ENCODE assay signal across 16 mouse cellular contexts in the genomic region with DNA sequence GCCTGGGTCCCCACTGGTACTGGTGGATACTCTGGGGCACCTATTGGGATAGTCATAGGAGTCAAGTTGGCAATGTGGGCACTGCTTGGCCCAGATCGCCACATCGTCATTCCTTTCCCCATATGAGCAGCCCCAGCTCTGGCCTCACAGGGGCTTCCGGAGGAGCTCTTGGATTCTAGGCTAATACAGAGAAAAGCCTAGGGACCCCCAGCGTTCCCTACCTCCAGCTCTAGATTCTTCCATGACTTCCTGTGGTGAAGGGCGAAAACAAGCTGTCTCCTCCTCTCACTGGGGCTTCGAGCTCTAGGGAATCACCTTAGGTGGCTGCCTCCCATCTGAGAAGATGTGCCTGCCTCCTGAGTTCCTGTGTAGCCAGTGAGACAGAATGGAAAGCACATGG.
DNase-seq lines count a peak whose midpoint lies in the region; ATAC-seq lines count a peak whose summit lies in the region.
"Had no signal": no experiment of that assay in that cellular context is flagged by ENCODE, and none has a peak within 500 bp of the region (broad histone marks: within the 10 kb centered on the region; RNA-seq: fewer than 3 reads in every experiment).

No protein-coding gene starts in this region.

- peaks cover 17% of the 10 kb centered on the region for H3K36me3 ChIP-seq in midbrain, embryonic 10.5 days
- H3K36me3 ChIP-seq in midbrain, embryonic 15.5 days (replicated peaks) = no peaks in the 10 kb centered on the region
- H3K36me3 ChIP-seq in forebrain, embryonic 15.5 days = no peaks in the 10 kb centered on the region
- no peaks in the 10 kb centered on the region for H3K36me3 ChIP-seq in stomach, embryonic 16.5 days (ENCODE audit: control insufficient read depth, insufficient read depth, low read length)
- H3K36me3 ChIP-seq: liver, embryonic 12.5 days; lung, embryonic 15.5 days had no signal

- H3K4me2 ChIP-seq in midbrain, embryonic 15.5 days = no peak overlapping the region
- H3K4me2 ChIP-seq in forebrain, embryonic 15.5 days (replicated peaks) = no peak overlapping the region
- no peak overlapping the region for H3K4me2 ChIP-seq in stomach, embryonic 16.5 days (ENCODE audit: low read depth, low read length)
- H3K4me2 ChIP-seq: liver, embryonic 12.5 days; lung, embryonic 15.5 days had no signal

- 82% methylated on average over 6 of the region's 6 CpGs for WGBS in midbrain, embryonic 10.5 days
- 87% methylated on average over 6 of the region's 6 CpGs for WGBS in midbrain, embryonic 15.5 days
- WGBS in forebrain, embryonic 15.5 days = 82% methylated on average over 6 of the region's 6 CpGs
- 91% methylated on average over 6 of the region's 6 CpGs for WGBS in stomach, embryonic 16.5 days

- DNase-seq in cerebellum, postnatal 10 days = peak; percentile 41 to 56
- DNase-seq in cerebellum, adult 18-20 months = no peak
- no peak for DNase-seq in midbrain, embryonic 10.5 days (ENCODE audit: low spot score)
- DNase-seq in gastrocnemius, postnatal 4 days (ENCODE audit: low spot score in 2 of 2) = no peak
- DNase-seq: adrenal gland, adult 8-10 months; gastrocnemius, adult 2 months; heart, adult 2 months; kidney, adult 2 months; kidney, postnatal 14 days; layer of hippocampus, adult 9-11 months had no signal

- peak overlapping the region; percentile 72 for H3K27ac ChIP-seq in midbrain, embryonic 10.5 days (replicated peaks)
- H3K27ac ChIP-seq in midbrain, embryonic 15.5 days = no peak overlapping the region
- peak overlapping the region; percentile 24; the same call in 1 of the 2 replicates for H3K27ac ChIP-seq in forebrain, embryonic 15.5 days (replicated peaks)
- H3K27ac ChIP-seq in stomach, embryonic 16.5 days (ENCODE audit: low read length) = peak overlapping the region; percentile 55
- H3K27ac ChIP-seq: heart, adult 2 months; liver, embryonic 12.5 days; lung, embryonic 15.5 days had no signal

- ATAC-seq in midbrain, embryonic 15.5 days (replicated peaks) = no peak
- ATAC-seq in forebrain, embryonic 15.5 days (replicated peaks) = no peak
- ATAC-seq in stomach, embryonic 16.5 days (ENCODE audit: insufficient read depth, low FRiP score) = no peak
- ATAC-seq in megakaryocyte progenitor cell, adult 5-6 weeks (replicated peaks; ENCODE audit: poor library complexity) = no peak
- ATAC-seq: liver, embryonic 12.5 days had no signal

- H3K9me3 ChIP-seq in midbrain, embryonic 10.5 days (replicated peaks) = no peaks in the 10 kb centered on the region
- no peaks in the 10 kb centered on the region for H3K9me3 ChIP-seq in midbrain, embryonic 15.5 days
- no peaks in the 10 kb centered on the region for H3K9me3 ChIP-seq in forebrain, embryonic 15.5 days
- H3K9me3 ChIP-seq in stomach, embryonic 16.5 days (replicated peaks; ENCODE audit: control insufficient read depth, low read length) = no peaks in the 10 kb centered on the region
- H3K9me3 ChIP-seq: liver, embryonic 12.5 days; lung, embryonic 15.5 days had no signal

- H3K9ac ChIP-seq in midbrain, embryonic 15.5 days = no peak overlapping the region
- H3K9ac ChIP-seq in forebrain, embryonic 15.5 days (replicated peaks) = no peak overlapping the region
- 0 out of 2 replicates have a peak overlapping the region, but pooled peaks have one; percentile 29 for H3K9ac ChIP-seq in stomach, embryonic 16.5 days (ENCODE audit: low read length)
- H3K9ac ChIP-seq: liver, embryonic 12.5 days; lung, embryonic 15.5 days had no signal

- no peak overlapping the region for H3K4me3 ChIP-seq in midbrain, embryonic 10.5 days
- no peak overlapping the region for H3K4me3 ChIP-seq in midbrain, embryonic 15.5 days
- no peak overlapping the region for H3K4me3 ChIP-seq in forebrain, embryonic 15.5 days
- no peak overlapping the region for H3K4me3 ChIP-seq in stomach, embryonic 16.5 days (replicated peaks; ENCODE audit: low read length)
- H3K4me3 ChIP-seq: gastrocnemius, adult 2 months; heart, adult 2 months; liver, embryonic 12.5 days; lung, embryonic 15.5 days had no signal

- H3K27me3 ChIP-seq in midbrain, embryonic 10.5 days (ENCODE audit: low read depth, poor library complexity, severe bottlenecking) = no peaks in the 10 kb centered on the region
- H3K27me3 ChIP-seq in midbrain, embryonic 15.5 days (replicated peaks) = no peaks in the 10 kb centered on the region
- H3K27me3 ChIP-seq in forebrain, embryonic 15.5 days = no peaks in the 10 kb centered on the region
- no peaks in the 10 kb centered on the region for H3K27me3 ChIP-seq in stomach, embryonic 16.5 days (ENCODE audit: control insufficient read depth, insufficient read depth, low read length)
- H3K27me3 ChIP-seq: lung, embryonic 15.5 days had no signal

- peaks cover 43% of the 10 kb centered on the region for H3K4me1 ChIP-seq in midbrain, embryonic 10.5 days
- peaks cover 38% of the 10 kb centered on the region for H3K4me1 ChIP-seq in midbrain, embryonic 15.5 days
- H3K4me1 ChIP-seq in forebrain, embryonic 15.5 days = peaks cover 29% of the 10 kb centered on the region
- H3K4me1 ChIP-seq in stomach, embryonic 16.5 days (ENCODE audit: control insufficient read depth, insufficient read depth, low read length) = peaks cover 13% of the 10 kb centered on the region
- H3K4me1 ChIP-seq: liver, embryonic 12.5 days had no signal

Comparison
In these comparisons a context has a peak if more than half of its experiments do, and no peak if none do; other contexts are left out.
1. DNase-seq: peak in cerebellum, postnatal 10 days (2 of 2); none in cerebellum, adult 18-20 months (0 of 2), midbrain, embryonic 10.5 days (single experiment) and gastrocnemius, postnatal 4 days (0 of 2).